Mouse (Mus musculus) megakaryocyte, embryonic 14.5 days (primary cell): ENCODE data around the gene Sipa1l2.

Experiments used
- FLI1 ChIP-seq: IDR thresholded peaks from 2 replicates; pipeline ENCODE4 v1.6.1; 2012; ENCODE audit warnings: low read length, inconsistent platforms, mixed read lengths
- GATA1 ChIP-seq: IDR thresholded peaks from 3 replicates; pipeline ENCODE4 v1.6.1; 2012; ENCODE audit warnings: mixed read lengths, low read length, inconsistent platforms, borderline replicate concordance

- TF ChIP-seq GATA1 (no peak), FLI1 (no peak)
These were observed 187.9 kb downstream of the Sipa1l2 start for GRCm38 (mm10) chr8:125381674-125382073.
